Mouse (Mus musculus) hindbrain, embryonic 14.5 days (tissue): ENCODE data around the gene Actl7b. TPM values are rescaled to one million over a fixed set of nuclear protein-coding genes. Genes with fewer than 3 reads are reported as not detected.

ENCODE experiments used
- ATAC-seq: fragments of 200-750 bp; cut with Nextera tagmentation; 2 replicates; pipeline ENCODE4 v1.8.0; 2017; ENCODE audit warnings: moderate number of reproducible peaks, mild to moderate bottlenecking, moderate TSS enrichment, moderate library complexity; ENCODE audit not compliant: low FRiP score
- DNase-seq: peaks from one replicate; pipeline ENCODE4 v3.0.0-alpha.2; 2015; ENCODE audit warnings: low spot score
- H3K27ac ChIP-seq: fragments of 300-500 bp; sonication (generic); 2 replicates; pipeline ENCODE4 v1.5.1; 2014; ENCODE audit warnings: mild to moderate bottlenecking, moderate library complexity
- H3K27me3 ChIP-seq: fragments of 300-500 bp; sonication (generic); 2 replicates; pipeline ENCODE4 v1.6.1; 2014; ENCODE audit warnings: mild to moderate bottlenecking, low read length, mixed read lengths; ENCODE audit not compliant: control insufficient read depth, insufficient read depth
- H3K36me3 ChIP-seq: fragments of 300-500 bp; sonication (generic); replicated peaks from 2 replicates; pipeline ENCODE4 v1.6.1; 2014; ENCODE audit not compliant: control insufficient read depth, insufficient read depth
- H3K4me1 ChIP-seq: fragments of 300-500 bp; sonication (generic); replicated peaks from 2 replicates; pipeline ENCODE4 v1.6.1; 2014; ENCODE audit warnings: antibody characterized with exemption, low read length, mixed read lengths; ENCODE audit not compliant: control insufficient read depth, insufficient read depth
- H3K4me2 ChIP-seq: fragments of 300-500 bp; sonication (generic); replicated peaks from 2 replicates; pipeline ENCODE4 v1.6.1; 2014; ENCODE audit warnings: mild to moderate bottlenecking, moderate library complexity
- H3K4me3 ChIP-seq: fragments of 300-500 bp; sonication (generic); replicated peaks from 2 replicates; pipeline ENCODE4 v1.5.1; 2014; ENCODE audit warnings: mild to moderate bottlenecking, low read length
- H3K9ac ChIP-seq: fragments of 300-500 bp; sonication (generic); 2 replicates; pipeline ENCODE4 v1.6.1; 2014
- H3K9me3 ChIP-seq: fragments of 300-500 bp; sonication (generic); 2 replicates; pipeline ENCODE4 v1.6.1; 2016; ENCODE audit warnings: low read length; ENCODE audit not compliant: control insufficient read depth
- WGBS: fragments of 180-500 bp; shearing (Covaris S2); extraction: QIAGEN DNeasy Blood & Tissue Kit; methylation state at CpG from one replicate; pipeline ENCODE4 v1.1.7; 2014; 5-methylcytosine and 5-hydroxymethylcytosine counted together
- polyA plus RNA-seq: library from polyadenylated mRNA; unstranded; fragments of >200 nt; fragmentation: Nextera tagmentation; extraction: Ambion mirVana; gene quantifications from 2 replicates; pipeline ENCODE4 v1.2.1, GENCODE M21; 2014

The Actl7b gene
- polyA plus RNA-seq, 1 experiment from 2014 or later, result not detected

- Histone ChIP-seq H3K36me3 (no peaks in the 10 kb centered on the region), H3K4me3 (no peak overlapping the region), H3K27me3 (no peaks in the 10 kb centered on the region), H3K9me3 (no peaks in the 10 kb centered on the region), H3K9ac (no peak overlapping the region), H3K4me2 (no peak overlapping the region), H3K27ac (no peak overlapping the region), H3K4me1 (no peaks in the 10 kb centered on the region)
- 69% methylated on average over 9 of the region's 9 CpGs for WGBS
- DNase-seq (no peak), ATAC-seq (no peak)
Measured at GRCm38 (mm10) chr4:56719456-56719855, 21.8 kb downstream of the Actl7b start.

GRCm38 (mm10) chr4:56718573-56719442, 22.4 kb downstream of the Actl7b start:
- no peak for DNase-seq
- no peaks in the 10 kb centered on the region for H3K27me3 ChIP-seq
- H3K36me3 ChIP-seq, result no peaks in the 10 kb centered on the region
- H3K4me1 ChIP-seq, result no peaks in the 10 kb centered on the region
- no peaks in the 10 kb centered on the region for H3K9me3 ChIP-seq
- no peak overlapping the region for H3K4me3 ChIP-seq
- no peak overlapping the region for H3K4me2 ChIP-seq
- no peak for ATAC-seq
- 75% methylated on average over 12 of the region's 12 CpGs for WGBS
- no peak overlapping the region for H3K27ac ChIP-seq
- no peak overlapping the region for H3K9ac ChIP-seq

- no peaks in the 10 kb centered on the region for H3K36me3 ChIP-seq
- H3K4me3 ChIP-seq, result no peak overlapping the region
- no peaks in the 10 kb centered on the region for H3K9me3 ChIP-seq
- H3K27me3 ChIP-seq, result no peaks in the 10 kb centered on the region
- ATAC-seq (no peak), DNase-seq (no peak)
- no peak overlapping the region for H3K9ac ChIP-seq
- no peak overlapping the region for H3K4me2 ChIP-seq
- no peaks in the 10 kb centered on the region for H3K4me1 ChIP-seq
- 97% methylated on average over 3 of the region's 3 CpGs for WGBS
- H3K27ac ChIP-seq, result no peak overlapping the region
Measured at GRCm38 (mm10) chr4:56717932-56718331, 23.3 kb downstream of the Actl7b start.

- 64% methylated on average over 5 of the region's 5 CpGs for WGBS
- no peak overlapping the region for H3K4me2 ChIP-seq
Measured at GRCm38 (mm10) chr4:56716801-56717200, 24.4 kb downstream of the Actl7b start.

GRCm38 (mm10) chr4:56713155-56713554, 28.1 kb downstream of the Actl7b start:
- Histone ChIP-seq H3K9me3 (no peaks in the 10 kb centered on the region), H3K27me3 (no peaks in the 10 kb centered on the region), H3K9ac (no peak overlapping the region), H3K4me3 (no peak overlapping the region), H3K36me3 (no peaks in the 10 kb centered on the region), H3K27ac (no peak overlapping the region), H3K4me1 (no peaks in the 10 kb centered on the region; the same call in 1 of the 2 replicates), H3K4me2 (no peak overlapping the region)
- WGBS, result 77% methylated on average over 3 of the region's 3 CpGs
- no peak for DNase-seq
- no peak for ATAC-seq

More at GRCm38 (mm10) chr4:56716801-56717200, 24.4 kb downstream of the Actl7b start:
- Histone ChIP-seq H3K4me1 (no peaks in the 10 kb centered on the region), H3K27me3 (no peaks in the 10 kb centered on the region), H3K9me3 (no peaks in the 10 kb centered on the region), H3K9ac (no peak overlapping the region), H3K4me3 (no peak overlapping the region), H3K36me3 (no peaks in the 10 kb centered on the region), H3K27ac (no peak overlapping the region)
- DNase-seq, result no peak
- ATAC-seq, result no peak

- no peaks in the 10 kb centered on the region for H3K4me1 ChIP-seq
- no peak overlapping the region for H3K9ac ChIP-seq
- H3K27me3 ChIP-seq, result no peaks in the 10 kb centered on the region
- H3K27ac ChIP-seq, result no peak overlapping the region
- 4% methylated on average over 10 of the region's 10 CpGs for WGBS
- no peaks in the 10 kb centered on the region for H3K9me3 ChIP-seq
- H3K36me3 ChIP-seq, result no peaks in the 10 kb centered on the region
- ATAC-seq, result no peak
- no peak overlapping the region for H3K4me2 ChIP-seq
- H3K4me3 ChIP-seq, result no peak overlapping the region
- DNase-seq, result no peak
Measured at GRCm38 (mm10) chr4:56702234-56702633, 39.0 kb downstream of the Actl7b start.

- DNase-seq (no peak), ATAC-seq (no peak)
- no peaks in the 10 kb centered on the region for H3K27me3 ChIP-seq
- H3K27ac ChIP-seq, result no peak overlapping the region
- no peaks in the 10 kb centered on the region for H3K36me3 ChIP-seq
- H3K4me3 ChIP-seq, result no peak overlapping the region
- H3K4me1 ChIP-seq, result no peaks in the 10 kb centered on the region
- no peaks in the 10 kb centered on the region for H3K9me3 ChIP-seq
- no peak overlapping the region for H3K4me2 ChIP-seq
- 78% methylated on average over 5 of the region's 5 CpGs for WGBS
- H3K9ac ChIP-seq, result no peak overlapping the region
Measured at GRCm38 (mm10) chr4:56698671-56699070, 42.6 kb downstream of the Actl7b start.

- DNase-seq (no peak), ATAC-seq (no peak)
- no peaks in the 10 kb centered on the region for H3K9me3 ChIP-seq
- no peak overlapping the region for H3K27ac ChIP-seq
- H3K4me3 ChIP-seq, result no peak overlapping the region
- no peaks in the 10 kb centered on the region for H3K36me3 ChIP-seq
- WGBS, result 85% methylated on average over 7 of the region's 7 CpGs
- H3K9ac ChIP-seq, result no peak overlapping the region
- no peaks in the 10 kb centered on the region for H3K27me3 ChIP-seq
- H3K4me1 ChIP-seq, result no peaks in the 10 kb centered on the region
- H3K4me2 ChIP-seq, result no peak overlapping the region
Measured at GRCm38 (mm10) chr4:56696401-56696800, 44.8 kb downstream of the Actl7b start.
